Mouse (Mus musculus) neural tube, embryonic 11.5 days (tissue): ENCODE results near the gene Baiap2l1. TPM values are rescaled to one million over a fixed set of nuclear protein-coding genes. Genes with fewer than 3 reads are reported as not detected.
A peak's percentile ranks its signal among the peaks of the same experiment; 100 is the strongest.

Experiments used
- ATAC-seq: fragments of 200-750 bp; cut with Nextera tagmentation; 2 replicates; pipeline ENCODE4 v1.8.0; 2017; ENCODE audit warnings: moderate number of reproducible peaks, mild to moderate bottlenecking, moderate TSS enrichment, moderate library complexity; ENCODE audit not compliant: insufficient read depth, low FRiP score, low TSS enrichment
- DNase-seq: peaks from one replicate; pipeline ENCODE4 v3.0.0-alpha.2; 2015; ENCODE audit warnings: low spot score
- H3K27ac ChIP-seq: fragments of 300-500 bp; sonication (generic); 2 replicates; pipeline ENCODE4 v1.5.1; 2014; ENCODE audit warnings: low read depth, mild to moderate bottlenecking, low read length
- H3K27me3 ChIP-seq: fragments of 300-500 bp; sonication (generic); 2 replicates; pipeline ENCODE4 v1.6.1; 2014; ENCODE audit warnings: mild to moderate bottlenecking, low read length, mixed read lengths; ENCODE audit not compliant: control insufficient read depth, insufficient read depth
- H3K36me3 ChIP-seq: fragments of 300-500 bp; sonication (generic); 2 replicates; pipeline ENCODE4 v1.6.1; 2014; ENCODE audit warnings: mild to moderate bottlenecking, low read length, moderate library complexity, mixed read lengths; ENCODE audit not compliant: control insufficient read depth, insufficient read depth
- H3K4me1 ChIP-seq: fragments of 300-500 bp; sonication (generic); 2 replicates; pipeline ENCODE4 v1.6.1; 2014; ENCODE audit warnings: low read length, mixed read lengths; ENCODE audit not compliant: control insufficient read depth, insufficient read depth
- H3K4me2 ChIP-seq: fragments of 300-500 bp; sonication (generic); 2 replicates; pipeline ENCODE4 v1.6.1; 2014; ENCODE audit warnings: low read depth, mild to moderate bottlenecking, moderate library complexity
- H3K4me3 ChIP-seq: fragments of 300-500 bp; sonication (generic); 2 replicates; pipeline ENCODE4 v1.5.1; 2014; ENCODE audit warnings: low read depth, low read length
- H3K9ac ChIP-seq: fragments of 300-500 bp; sonication (generic); 2 replicates; pipeline ENCODE4 v1.6.1; 2014; ENCODE audit warnings: mild to moderate bottlenecking, low read length
- H3K9me3 ChIP-seq: fragments of 300-500 bp; sonication (generic); 2 replicates; pipeline ENCODE4 v1.6.1; 2016; ENCODE audit warnings: low read length; ENCODE audit not compliant: control insufficient read depth
- WGBS: fragments of 180-500 bp; shearing (Covaris S2); extraction: QIAGEN DNeasy Blood & Tissue Kit; methylation state at CpG from one replicate; pipeline ENCODE4 v1.1.7; 2014; 5-methylcytosine and 5-hydroxymethylcytosine counted together
- polyA plus RNA-seq: library from polyadenylated mRNA; unstranded; fragments of >200 nt; fragmentation: Nextera tagmentation; extraction: Ambion mirVana; gene quantifications from 2 replicates; pipeline ENCODE4 v1.2.1, GENCODE M21; 2014

Baiap2l1 gene
- polyA plus RNA-seq, 1 experiment from 2014 or later: 2.9 TPM

DNA sequence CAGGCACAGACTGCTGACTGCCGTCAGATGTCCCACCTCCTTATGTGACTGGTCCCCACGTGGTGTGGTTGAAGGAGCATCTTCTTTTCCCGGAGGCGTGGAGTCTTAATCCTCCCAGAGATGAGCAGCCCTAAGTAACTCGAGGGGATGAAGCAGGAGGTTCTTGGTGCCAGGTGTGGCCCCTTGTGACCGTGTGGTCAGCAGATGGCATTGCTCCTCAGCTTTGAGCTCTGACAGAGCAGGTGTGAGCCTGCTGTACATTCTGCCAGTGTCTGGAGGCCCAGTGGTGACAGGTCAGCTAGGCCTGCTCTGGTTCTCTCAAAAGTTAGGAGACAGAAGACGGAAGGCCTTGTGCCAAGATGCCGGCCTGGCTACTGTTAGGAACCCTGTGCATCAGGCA lies 97.4 kb downstream of the Baiap2l1 start:
- Histone ChIP-seq H3K4me1 (peaks cover 29% of the 10 kb centered on the region), H3K4me2 (no peak overlapping the region), H3K27me3 (no peaks in the 10 kb centered on the region), H3K9me3 (no peaks in the 10 kb centered on the region), H3K36me3 (peaks cover 4% of the 10 kb centered on the region), H3K4me3 (no peak overlapping the region), H3K9ac (no peak overlapping the region), H3K27ac (no peak overlapping the region)
- 82% methylated on average over 8 of the region's 8 CpGs for WGBS
- DNase-seq (no peak), ATAC-seq (no peak)

DNA sequence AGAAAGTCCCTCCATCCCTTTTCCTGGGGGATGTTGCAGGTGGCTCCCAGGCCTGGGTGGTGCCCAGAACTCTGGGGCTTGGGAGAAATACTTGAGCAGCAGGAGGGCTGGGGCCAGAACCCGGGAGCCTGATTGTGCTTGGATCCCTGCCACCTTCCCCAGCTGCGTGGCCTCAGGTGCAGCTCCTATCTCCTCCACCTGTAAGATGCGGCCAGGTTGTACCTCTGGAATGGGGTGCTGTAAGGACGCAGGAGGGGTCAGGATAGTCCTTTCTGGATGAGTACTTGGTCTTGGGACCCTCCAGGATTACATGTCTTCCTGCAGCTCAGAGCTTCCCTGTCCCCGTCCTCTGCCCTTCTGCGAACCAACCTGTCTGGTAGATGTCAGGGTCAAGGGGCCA lies 98.7 kb downstream of the Baiap2l1 start:
- ATAC-seq: no peak
- Histone ChIP-seq H3K9me3 (no peaks in the 10 kb centered on the region), H3K27me3 (no peaks in the 10 kb centered on the region), H3K36me3 (peaks cover 4% of the 10 kb centered on the region), H3K4me2 (no peak overlapping the region), H3K4me1 (peaks cover 29% of the 10 kb centered on the region), H3K9ac (no peak overlapping the region), H3K27ac (no peak overlapping the region), H3K4me3 (no peak overlapping the region)
- no peak for DNase-seq
- 82% methylated on average over 6 of the region's 6 CpGs for WGBS

DNA sequence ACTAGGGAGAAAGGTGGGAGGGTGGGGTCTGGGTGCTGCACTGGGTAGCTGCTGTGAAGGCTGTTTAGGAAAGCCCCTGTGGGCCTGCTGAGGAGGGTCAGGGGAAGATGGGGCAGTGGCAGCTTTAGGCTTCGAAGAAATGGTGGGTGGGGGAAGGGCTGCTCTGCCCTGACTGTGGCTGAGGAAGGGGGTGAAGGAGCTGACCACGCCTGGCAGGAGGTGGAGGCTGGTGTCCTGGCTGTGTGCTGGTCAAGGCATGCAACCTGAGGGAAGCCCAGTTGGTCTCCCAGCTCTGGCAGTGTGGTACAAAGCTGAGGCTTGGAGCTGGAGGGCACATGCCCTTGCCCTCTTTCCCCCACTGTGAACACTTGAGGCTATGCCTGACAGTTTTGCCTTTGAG lies 99.2 kb downstream of the Baiap2l1 start:
- WGBS: 20% methylated on average over 2 of the region's 2 CpGs
- Histone ChIP-seq H3K4me3 (no peak overlapping the region), H3K4me2 (0 out of 2 replicates have a peak overlapping the region, but pooled peaks have one; percentile 5), H3K27ac (no peak overlapping the region), H3K27me3 (no peaks in the 10 kb centered on the region), H3K9ac (0 out of 2 replicates have a peak overlapping the region, but pooled peaks have one; percentile 26), H3K9me3 (no peaks in the 10 kb centered on the region), H3K4me1 (peaks cover 29% of the 10 kb centered on the region), H3K36me3 (peaks cover 4% of the 10 kb centered on the region)
- no peak for ATAC-seq
- no peak for DNase-seq

DNA sequence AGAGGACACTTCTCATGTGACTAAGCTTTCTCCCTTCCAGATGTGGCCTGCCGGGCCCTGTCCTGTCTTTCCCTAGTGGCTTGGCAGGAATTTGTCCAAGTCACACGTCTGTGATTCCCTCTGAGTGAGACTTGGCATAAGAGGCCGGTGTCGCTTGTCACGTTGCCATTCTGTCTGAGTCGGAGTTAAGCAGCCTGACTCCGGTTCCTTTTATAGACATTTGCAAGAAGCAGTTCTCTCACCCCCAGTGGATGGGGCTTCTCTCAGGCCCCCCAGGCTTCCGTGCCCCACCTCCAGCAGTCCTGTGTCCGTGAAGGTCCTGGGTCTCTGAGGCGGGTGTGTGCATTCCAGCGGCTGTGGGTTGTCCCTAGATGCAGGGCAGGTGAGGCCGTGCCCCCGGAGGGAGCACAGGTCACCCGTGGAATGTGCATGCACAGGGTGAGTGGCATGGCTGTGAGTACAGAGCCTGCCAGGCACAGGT lies 99.7 kb downstream of the Baiap2l1 start:
- WGBS: 47% methylated on average over 14 of the region's 14 CpGs
- DNase-seq (no peak), ATAC-seq (no peak)
- H3K9ac ChIP-seq: no peak overlapping the region
- H3K27me3 ChIP-seq: no peaks in the 10 kb centered on the region
- peaks cover 29% of the 10 kb centered on the region for H3K4me1 ChIP-seq
- peaks cover 4% of the 10 kb centered on the region for H3K36me3 ChIP-seq
- peak overlapping the region; percentile 81 for H3K4me2 ChIP-seq
- no peaks in the 10 kb centered on the region for H3K9me3 ChIP-seq
- H3K27ac ChIP-seq: no peak overlapping the region
- H3K4me3 ChIP-seq: no peak overlapping the region

DNA sequence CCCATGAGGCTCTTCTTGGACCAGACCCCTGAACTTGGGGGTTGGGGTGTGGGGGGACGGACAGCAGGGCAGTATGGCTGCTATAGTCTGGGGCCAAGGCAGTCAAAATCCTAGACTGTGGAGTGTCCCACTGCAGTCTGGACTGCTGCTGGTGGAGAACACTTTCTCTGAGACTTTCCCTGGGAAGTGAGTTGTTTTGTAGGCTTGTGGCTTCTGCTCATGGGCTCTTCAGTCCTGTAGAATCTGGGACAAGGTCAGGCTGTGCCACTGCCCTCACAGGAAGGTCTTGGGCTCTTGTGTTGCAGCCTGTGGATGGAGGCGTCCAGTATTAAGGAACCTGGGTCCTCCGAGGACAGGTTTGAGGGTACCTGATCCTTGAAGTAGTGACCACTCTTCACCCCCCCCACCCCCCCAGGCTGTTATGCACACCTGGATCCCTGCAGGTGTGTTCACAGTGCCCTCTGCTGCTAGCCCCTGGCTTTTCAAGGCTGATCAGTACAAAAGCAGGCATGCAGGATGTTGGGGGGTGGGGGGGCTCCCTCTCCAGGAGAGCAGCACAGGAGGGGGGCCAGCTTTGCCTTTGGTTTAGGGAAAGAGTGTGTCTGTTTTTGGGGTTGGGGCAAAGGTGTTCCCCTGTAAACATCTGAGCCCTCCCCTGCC lies 100.3 kb downstream of the Baiap2l1 start:
- Histone ChIP-seq H3K4me1 (peaks cover 29% of the 10 kb centered on the region), H3K9ac (peak overlapping the region; percentile 95), H3K27me3 (no peaks in the 10 kb centered on the region), H3K4me3 (peak overlapping the region; percentile 99), H3K4me2 (peak overlapping the region; percentile 81), H3K36me3 (peaks cover 4% of the 10 kb centered on the region), H3K27ac (no peak overlapping the region), H3K9me3 (no peaks in the 10 kb centered on the region)
- ATAC-seq: no peak
- 69% methylated on average over 3 of the region's 3 CpGs for WGBS
- DNase-seq: no peak

DNA sequence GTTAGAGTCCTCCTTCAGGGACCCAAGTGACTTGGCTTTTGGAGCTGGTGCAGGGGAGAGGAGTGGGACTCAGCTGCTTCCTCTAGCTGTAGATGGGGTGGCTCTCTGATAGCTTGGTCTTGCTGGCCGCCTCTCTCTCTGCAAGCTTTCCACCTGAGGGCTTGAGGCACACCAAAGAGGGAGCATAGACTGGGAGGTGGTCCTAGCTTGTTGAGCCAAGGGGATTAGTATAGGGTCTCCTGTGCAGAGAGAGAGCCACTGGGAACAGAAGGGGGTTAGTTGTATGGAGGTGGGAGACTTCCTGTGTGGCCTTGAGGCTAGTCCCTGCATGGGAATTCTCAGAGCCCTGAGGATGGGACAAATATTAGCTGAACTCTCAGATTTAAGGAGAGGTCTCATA lies 101.0 kb downstream of the Baiap2l1 start:
- Histone ChIP-seq H3K4me1 (peaks cover 29% of the 10 kb centered on the region), H3K36me3 (peaks cover 4% of the 10 kb centered on the region)

DNA sequence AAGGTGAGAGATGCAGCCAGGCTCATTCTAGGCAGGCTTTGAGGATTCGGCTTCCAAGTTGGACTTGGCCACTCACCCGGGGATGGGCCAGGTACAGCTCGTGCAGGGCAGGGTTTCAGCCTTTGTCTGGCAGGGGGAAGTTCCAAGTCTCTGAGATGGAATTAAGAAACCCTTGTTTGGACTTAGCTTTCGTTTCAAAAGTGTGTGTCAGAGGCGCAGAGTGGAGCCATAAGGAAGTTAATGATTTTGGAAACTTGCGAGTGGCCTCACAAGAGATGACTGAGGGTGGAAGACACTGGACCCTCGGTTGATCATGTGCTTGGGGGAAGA lies 101.4 kb downstream of the Baiap2l1 start:
- ATAC-seq (no peak), DNase-seq (no peak)
- H3K9ac ChIP-seq: peak overlapping the region; percentile 95
- peak overlapping the region; percentile 81 for H3K4me2 ChIP-seq
- H3K4me3 ChIP-seq: peak overlapping the region; percentile 99
- peaks cover 29% of the 10 kb centered on the region for H3K4me1 ChIP-seq
- peaks cover 4% of the 10 kb centered on the region for H3K36me3 ChIP-seq
- no peaks in the 10 kb centered on the region for H3K27me3 ChIP-seq
- WGBS: 13% methylated on average over 7 of the region's 7 CpGs
- peak overlapping the region; percentile 87 for H3K27ac ChIP-seq
- H3K9me3 ChIP-seq: no peaks in the 10 kb centered on the region

More for the DNA sequence above, 101.0 kb downstream of the Baiap2l1 start:
- DNase-seq (no peak), ATAC-seq (no peak)
- no peaks in the 10 kb centered on the region for H3K9me3 ChIP-seq
- peak overlapping the region; percentile 81 for H3K4me2 ChIP-seq
- H3K27me3 ChIP-seq: no peaks in the 10 kb centered on the region
- 0 out of 2 replicates have a peak overlapping the region, but pooled peaks have one; percentile 87 for H3K27ac ChIP-seq
- peak overlapping the region; percentile 99 for H3K4me3 ChIP-seq
- whole genome bisulfite sequencing: 43% methylated on average over 1 of the region's 1 CpGs
- peak overlapping the region; percentile 95 for H3K9ac ChIP-seq

DNA sequence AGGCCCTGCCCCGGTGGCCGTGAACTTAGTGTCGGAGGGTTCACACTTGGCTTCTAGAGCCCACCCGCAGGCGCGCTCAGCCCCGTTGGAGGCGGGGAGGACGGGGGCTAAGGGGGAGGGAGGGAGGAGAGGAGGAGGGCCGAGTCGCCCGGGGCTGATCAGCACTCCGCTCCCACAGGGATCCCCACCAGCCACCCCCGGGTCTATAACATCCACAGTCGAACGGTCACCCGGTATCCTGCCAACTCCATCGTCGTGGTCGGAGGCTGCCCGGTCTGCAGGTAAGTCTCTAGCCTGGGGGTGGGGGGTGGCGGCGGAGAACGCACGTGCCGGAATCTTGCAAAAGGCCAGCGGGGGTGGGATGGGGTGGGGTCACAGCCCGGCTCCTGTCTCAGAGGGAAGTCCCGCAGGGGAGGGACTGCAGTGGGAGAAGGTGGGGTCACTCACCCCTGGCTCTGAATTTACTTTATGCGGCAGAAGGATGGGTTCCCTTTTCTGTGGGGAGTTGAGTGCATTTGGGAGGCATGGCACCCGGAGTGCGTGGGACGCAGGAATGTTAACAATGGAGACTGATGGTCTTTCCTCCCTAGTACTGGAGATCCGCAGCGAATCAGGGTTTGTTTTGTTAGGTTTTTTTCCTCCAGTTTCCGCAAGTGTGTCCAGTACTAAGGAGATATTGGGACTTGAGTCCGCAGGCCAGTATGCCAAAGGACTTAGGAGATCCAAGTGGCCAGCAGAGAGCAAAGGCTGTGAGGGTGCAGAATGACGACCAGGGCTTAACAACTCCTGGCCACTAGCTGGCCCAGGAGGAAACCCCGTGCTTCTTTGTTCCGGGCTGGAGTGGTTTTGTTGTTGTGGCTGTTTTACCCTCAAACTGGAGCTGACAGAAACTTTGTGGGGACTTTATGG lies 102.0 kb downstream of the Baiap2l1 start:
- peaks cover 29% of the 10 kb centered on the region for H3K4me1 ChIP-seq
- peak; percentile 72 for DNase-seq
- peak overlapping the region; percentile 87 for H3K27ac ChIP-seq

More for the DNA sequence above, 102.0 kb downstream of the Baiap2l1 start:
- H3K4me3 ChIP-seq: peak overlapping the region; percentile 99
- H3K9me3 ChIP-seq: no peaks in the 10 kb centered on the region
- peak overlapping the region; percentile 95 for H3K9ac ChIP-seq
- peak; percentile 62 for ATAC-seq
- H3K27me3 ChIP-seq: no peaks in the 10 kb centered on the region
- peaks cover 4% of the 10 kb centered on the region for H3K36me3 ChIP-seq
- H3K4me2 ChIP-seq: peak overlapping the region; percentile 81
- WGBS: under 1% methylated on average over 31 of the region's 40 CpGs
